Mouse (Mus musculus): Measurements from ENCODE around the gene Plagl2. TPM values are rescaled to one million over a fixed set of nuclear protein-coding genes. Genes with fewer than 3 reads are reported as not detected.

Gene Plagl2
- polyA plus RNA-seq, 1 experiment from 2014 or later, result 20.4 TPM

DNA sequence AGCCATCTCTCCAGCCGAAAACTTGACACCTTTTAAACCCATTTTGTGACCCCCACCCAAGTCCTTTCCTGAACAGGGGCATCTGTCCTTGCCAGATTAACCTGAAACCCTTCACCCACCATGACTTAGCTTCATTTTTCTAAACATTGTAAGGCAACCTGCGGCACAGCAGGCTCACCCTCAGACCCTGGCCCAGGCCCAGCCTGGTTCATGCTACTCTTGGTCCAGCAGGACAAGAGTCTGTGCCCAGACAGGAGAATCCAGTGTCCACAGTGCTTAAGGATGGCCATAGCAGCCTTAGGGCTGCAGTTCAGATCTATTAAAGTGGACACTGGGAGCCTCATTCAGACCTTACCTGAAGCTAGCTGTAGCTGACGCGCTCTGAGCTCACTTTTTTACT, 27.9 kb downstream of the Plagl2 start:
- 86% methylated on average over 4 of the region's 4 CpGs for WGBS
- no peak for ATAC-seq (ENCODE audit: low FRiP score, low read depth)

DNA sequence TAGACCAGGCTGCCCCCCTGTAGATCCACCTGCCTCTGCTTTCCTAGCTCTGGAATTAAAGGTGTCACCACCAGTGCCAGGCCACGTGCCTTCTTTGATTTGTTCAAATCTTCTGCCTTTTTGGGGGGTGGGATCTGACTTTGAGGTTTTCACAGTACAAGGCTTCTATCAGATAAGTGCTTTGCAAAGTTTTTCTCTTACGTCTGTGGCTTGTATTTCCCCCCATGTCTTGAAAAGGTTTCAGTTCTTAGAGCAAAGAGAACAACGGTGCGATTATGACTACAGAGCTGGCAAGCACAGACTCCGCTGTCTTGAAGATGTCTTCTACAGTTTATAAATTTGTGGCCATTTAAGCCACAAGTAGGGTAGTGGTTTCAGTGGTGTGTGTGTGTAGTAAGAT, 29.8 kb downstream of the Plagl2 start:
- no peaks in the 10 kb centered on the region for H3K9me3 ChIP-seq
- no peak overlapping the region for H3K9ac ChIP-seq (replicated peaks)
- ATAC-seq (ENCODE audit: low FRiP score, low read depth), result no peak
- WGBS, result 95% methylated on average over 5 of the region's 5 CpGs
- H3K27me3 ChIP-seq, result no peaks in the 10 kb centered on the region
- H3K36me3 ChIP-seq, result peaks cover 39% of the 10 kb centered on the region
- no peak overlapping the region for H3K4me2 ChIP-seq (replicated peaks)
- H3K4me1 ChIP-seq, result no peaks in the 10 kb centered on the region
- H3K27ac ChIP-seq (replicated peaks), result no peak overlapping the region
- no peak overlapping the region for H3K4me3 ChIP-seq

More for the DNA sequence above, 27.9 kb downstream of the Plagl2 start:
- H3K36me3 ChIP-seq, result peaks cover 21% of the 10 kb centered on the region
- H3K27me3 ChIP-seq, result no peaks in the 10 kb centered on the region
- no peaks in the 10 kb centered on the region for H3K4me1 ChIP-seq
- H3K4me2 ChIP-seq (replicated peaks), result no peak overlapping the region
- H3K4me3 ChIP-seq, result no peak overlapping the region
- no peak overlapping the region for H3K9ac ChIP-seq (replicated peaks)
- no peak overlapping the region for H3K27ac ChIP-seq (replicated peaks)
- H3K9me3 ChIP-seq, result no peaks in the 10 kb centered on the region

DNA sequence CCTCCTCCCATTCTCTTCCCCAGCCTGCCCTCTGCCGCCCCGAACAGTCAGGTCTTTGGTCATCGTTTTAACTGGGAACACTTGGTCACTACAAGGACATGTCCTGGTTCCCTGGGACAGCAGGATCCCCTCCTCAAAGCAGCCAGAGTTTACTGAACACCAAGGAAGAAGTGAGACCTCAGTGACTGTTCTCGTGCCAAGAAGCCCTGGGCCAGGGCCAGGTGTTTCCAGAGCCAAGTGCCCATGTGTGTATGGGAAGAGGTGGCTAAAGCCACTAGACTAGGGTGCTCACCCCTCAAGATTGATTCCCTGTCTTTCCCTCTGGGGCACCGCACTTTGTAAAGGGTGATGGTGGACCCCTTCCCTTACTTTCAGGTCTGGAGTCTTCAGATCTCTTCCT, 31.9 kb downstream of the Plagl2 start:
- no peak for ATAC-seq (ENCODE audit: low FRiP score, low read depth)
- Histone ChIP-seq H3K27ac (replicated peaks) (no peak overlapping the region), H3K27me3 (no peaks in the 10 kb centered on the region), H3K36me3 (peaks cover 60% of the 10 kb centered on the region), H3K9ac (replicated peaks) (no peak overlapping the region), H3K9me3 (no peaks in the 10 kb centered on the region), H3K4me2 (replicated peaks) (no peak overlapping the region), H3K4me3 (no peak overlapping the region), H3K4me1 (no peaks in the 10 kb centered on the region)
- 97% methylated on average over 5 of the region's 5 CpGs for WGBS

DNA sequence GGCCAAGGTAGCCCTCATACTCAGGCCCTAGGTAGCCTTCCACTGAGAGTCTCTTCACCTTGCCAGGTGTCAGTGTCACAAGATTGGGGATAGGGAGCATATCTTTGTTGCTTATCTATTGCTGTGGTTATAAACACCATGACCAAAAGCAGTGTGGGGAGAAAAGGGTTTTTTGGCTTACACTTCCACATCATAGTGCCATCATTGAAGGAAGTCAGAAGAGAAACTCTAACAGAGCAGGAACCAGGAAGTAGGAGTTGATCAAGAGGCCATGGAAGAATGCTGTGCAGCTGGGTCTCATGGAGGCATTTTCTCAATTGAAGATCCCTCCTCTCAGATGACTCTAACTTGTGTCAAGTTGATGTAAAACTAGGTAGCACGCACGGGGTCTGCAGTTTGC, 33.1 kb downstream of the Plagl2 start:
- Histone ChIP-seq H3K4me3 (no peak overlapping the region), H3K4me2 (replicated peaks) (no peak overlapping the region), H3K4me1 (no peaks in the 10 kb centered on the region), H3K36me3 (peaks cover 69% of the 10 kb centered on the region), H3K9me3 (no peaks in the 10 kb centered on the region), H3K27me3 (no peaks in the 10 kb centered on the region), H3K9ac (replicated peaks) (no peak overlapping the region), H3K27ac (replicated peaks) (no peak overlapping the region)
- ATAC-seq (ENCODE audit: low FRiP score, low read depth), result no peak
- WGBS, result 97% methylated on average over 2 of the region's 2 CpGs

DNA sequence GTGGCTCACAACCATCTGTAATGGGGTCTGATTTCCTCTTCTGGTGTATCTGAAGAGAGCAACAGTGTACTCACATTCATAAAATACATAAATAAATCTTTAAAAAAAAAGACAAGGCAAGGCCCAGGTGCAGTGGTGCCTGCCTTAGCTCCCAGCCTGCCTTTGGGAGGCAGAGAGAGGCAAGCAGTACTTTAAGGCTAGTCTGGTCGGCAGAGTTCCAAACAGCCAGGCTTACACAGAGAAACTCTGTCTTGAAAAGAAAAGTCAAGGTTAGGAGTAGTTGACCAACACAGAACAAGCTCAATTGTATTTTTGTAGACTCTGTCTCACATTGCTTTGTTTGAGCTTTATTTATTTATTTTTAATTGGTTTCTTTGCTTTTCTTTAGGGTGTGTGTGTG, 38.5 kb downstream of the Plagl2 start:
- Histone ChIP-seq H3K4me3 (no peak overlapping the region), H3K9me3 (no peaks in the 10 kb centered on the region), H3K4me1 (no peaks in the 10 kb centered on the region), H3K4me2 (replicated peaks) (no peak overlapping the region), H3K27ac (replicated peaks) (no peak overlapping the region), H3K9ac (replicated peaks) (no peak overlapping the region), H3K27me3 (no peaks in the 10 kb centered on the region), H3K36me3 (peaks cover 79% of the 10 kb centered on the region)
- no peak for ATAC-seq (ENCODE audit: low FRiP score, low read depth)
- 77% methylated on average over 1 of the region's 1 CpGs for WGBS

DNA sequence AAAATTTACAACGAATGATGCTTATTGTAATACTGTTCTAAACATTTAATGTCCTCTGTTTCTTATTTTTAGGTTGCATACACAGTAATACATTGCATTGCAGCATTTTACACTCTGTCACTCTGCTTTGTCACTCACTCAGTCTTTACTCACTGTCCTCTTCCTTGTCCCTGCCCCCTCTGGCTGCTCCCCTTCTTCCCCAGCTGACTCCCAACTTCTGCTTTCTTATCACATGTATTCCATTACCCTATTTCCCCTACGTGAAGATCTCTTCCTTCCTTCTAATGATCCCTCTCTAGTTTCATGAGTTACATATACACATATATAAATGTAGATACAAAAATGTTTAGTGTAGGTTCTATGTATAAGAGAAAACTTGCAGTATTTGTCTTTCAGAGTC, 42.1 kb downstream of the Plagl2 start:
- Histone ChIP-seq H3K36me3 (peaks cover 73% of the 10 kb centered on the region), H3K27me3 (no peaks in the 10 kb centered on the region), H3K4me3 (no peak overlapping the region), H3K4me2 (replicated peaks) (no peak overlapping the region), H3K9ac (replicated peaks) (no peak overlapping the region), H3K27ac (replicated peaks) (no peak overlapping the region), H3K4me1 (no peaks in the 10 kb centered on the region), H3K9me3 (no peaks in the 10 kb centered on the region)
- ATAC-seq (ENCODE audit: low FRiP score, low read depth), result no peak
- WGBS, result 94% methylated on average over 2 of the region's 2 CpGs

DNA sequence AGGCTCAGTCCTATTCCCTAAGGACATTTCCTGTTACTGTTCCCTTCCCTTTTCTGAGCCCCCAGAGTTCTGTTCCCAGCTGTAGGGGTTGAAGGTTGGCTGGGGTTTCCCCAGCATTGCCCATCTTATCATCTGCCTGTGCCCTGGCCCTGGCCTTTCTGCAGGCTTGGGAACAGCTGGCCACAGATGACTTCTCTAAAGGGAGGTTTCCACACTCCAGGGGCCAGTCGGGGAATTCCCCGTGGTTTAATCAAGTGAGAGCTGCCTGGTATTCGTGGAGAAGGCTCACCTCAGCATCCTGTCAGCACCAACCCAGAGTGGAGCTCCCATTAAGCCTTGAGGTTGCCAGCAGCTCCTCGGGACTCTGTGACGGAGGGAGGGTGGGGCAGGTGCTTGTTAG, 42.7 kb downstream of the Plagl2 start:
- ATAC-seq (ENCODE audit: low FRiP score, low read depth), result no peak
- Histone ChIP-seq H3K4me1 (no peaks in the 10 kb centered on the region), H3K4me3 (no peak overlapping the region), H3K27ac (replicated peaks) (no peak overlapping the region), H3K36me3 (peaks cover 69% of the 10 kb centered on the region), H3K9ac (replicated peaks) (no peak overlapping the region), H3K4me2 (replicated peaks) (no peak overlapping the region), H3K9me3 (no peaks in the 10 kb centered on the region), H3K27me3 (no peaks in the 10 kb centered on the region)
- WGBS, result 84% methylated on average over 5 of the region's 5 CpGs

DNA sequence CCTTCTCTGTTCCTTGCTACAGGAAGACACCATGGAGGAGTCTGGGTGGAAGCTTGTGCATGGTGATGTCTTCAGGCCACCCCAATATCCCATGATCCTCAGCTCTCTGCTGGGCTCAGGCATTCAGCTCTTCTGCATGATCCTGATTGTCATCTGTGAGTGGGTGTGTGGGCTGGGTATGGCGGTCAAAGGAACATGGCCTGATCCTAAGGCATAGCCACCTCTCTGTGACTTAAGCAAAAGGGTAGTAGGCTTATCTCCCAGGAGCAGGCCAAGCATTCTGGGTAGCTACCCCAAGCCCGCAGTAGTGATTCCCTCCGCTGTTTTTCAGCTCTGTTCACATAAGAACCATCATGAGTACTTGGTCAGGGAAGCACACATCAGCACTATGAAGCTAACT, 47.0 kb downstream of the Plagl2 start:
- Histone ChIP-seq H3K4me1 (no peaks in the 10 kb centered on the region), H3K9me3 (no peaks in the 10 kb centered on the region), H3K4me2 (replicated peaks) (no peak overlapping the region), H3K9ac (replicated peaks) (no peak overlapping the region), H3K36me3 (peaks cover 84% of the 10 kb centered on the region), H3K27ac (replicated peaks) (no peak overlapping the region), H3K4me3 (no peak overlapping the region), H3K27me3 (no peaks in the 10 kb centered on the region)
- no peak for ATAC-seq (ENCODE audit: low FRiP score, low read depth)
- WGBS, result 96% methylated on average over 3 of the region's 3 CpGs

DNA sequence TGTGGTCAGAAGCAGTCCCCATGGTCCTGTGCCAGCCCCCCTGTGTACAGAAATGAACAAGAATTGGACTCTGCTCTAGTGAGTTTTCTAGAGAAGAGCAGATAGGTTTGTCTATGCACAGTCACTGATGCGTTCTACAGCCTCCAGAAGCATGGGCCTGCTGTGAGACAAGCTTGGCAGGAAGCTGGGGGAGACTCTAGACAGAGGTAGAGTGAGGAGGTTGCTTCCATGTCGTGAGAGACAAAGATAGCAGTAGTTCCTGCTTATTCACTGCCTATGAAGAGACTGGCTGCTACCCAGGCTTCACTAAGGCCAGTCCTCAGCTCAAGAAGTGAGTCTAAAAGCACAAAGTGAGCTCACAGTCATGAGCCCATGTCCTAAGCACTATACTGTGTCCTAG, 50.0 kb downstream of the Plagl2 start:
- no peak overlapping the region for H3K9ac ChIP-seq (replicated peaks)
- ATAC-seq (ENCODE audit: low FRiP score, low read depth), result no peak

DNA sequence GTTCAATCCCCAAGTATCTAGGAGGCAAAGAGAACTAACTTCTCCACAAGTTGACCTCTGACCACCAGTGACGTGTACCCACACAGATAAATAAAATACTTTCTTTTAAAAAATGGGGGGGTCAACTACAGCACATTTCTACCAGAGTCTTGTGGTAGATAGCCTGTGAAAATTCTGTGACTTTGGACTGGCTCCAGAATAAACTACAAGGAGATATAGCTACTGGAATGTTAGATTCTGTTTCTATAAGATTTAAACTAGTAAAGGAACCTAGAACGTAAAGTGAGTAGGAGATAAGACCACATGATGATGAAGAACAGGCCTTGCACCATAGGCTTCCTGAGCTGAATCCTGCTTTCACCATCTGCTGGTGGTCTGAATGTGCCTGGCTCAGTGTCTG, 53.4 kb downstream of the Plagl2 start:
- H3K4me3 ChIP-seq, result no peak overlapping the region
- H3K9me3 ChIP-seq, result no peaks in the 10 kb centered on the region
- no peak for ATAC-seq (ENCODE audit: low FRiP score, low read depth)
- H3K4me1 ChIP-seq, result no peaks in the 10 kb centered on the region
- no peaks in the 10 kb centered on the region for H3K27me3 ChIP-seq
- H3K4me2 ChIP-seq (replicated peaks), result no peak overlapping the region
- H3K36me3 ChIP-seq, result peaks cover 96% of the 10 kb centered on the region
- H3K9ac ChIP-seq (replicated peaks), result no peak overlapping the region
- 93% methylated on average over 2 of the region's 2 CpGs for WGBS
- H3K27ac ChIP-seq (replicated peaks), result no peak overlapping the region

More for the DNA sequence above, 50.0 kb downstream of the Plagl2 start:
- no peak overlapping the region for H3K4me3 ChIP-seq
- H3K4me1 ChIP-seq, result no peaks in the 10 kb centered on the region
- H3K27me3 ChIP-seq, result no peaks in the 10 kb centered on the region
- H3K36me3 ChIP-seq, result peaks cover 90% of the 10 kb centered on the region
- 90% methylated on average over 2 of the region's 2 CpGs for WGBS
- no peak overlapping the region for H3K27ac ChIP-seq (replicated peaks)
- H3K4me2 ChIP-seq (replicated peaks), result no peak overlapping the region
- no peaks in the 10 kb centered on the region for H3K9me3 ChIP-seq

DNA sequence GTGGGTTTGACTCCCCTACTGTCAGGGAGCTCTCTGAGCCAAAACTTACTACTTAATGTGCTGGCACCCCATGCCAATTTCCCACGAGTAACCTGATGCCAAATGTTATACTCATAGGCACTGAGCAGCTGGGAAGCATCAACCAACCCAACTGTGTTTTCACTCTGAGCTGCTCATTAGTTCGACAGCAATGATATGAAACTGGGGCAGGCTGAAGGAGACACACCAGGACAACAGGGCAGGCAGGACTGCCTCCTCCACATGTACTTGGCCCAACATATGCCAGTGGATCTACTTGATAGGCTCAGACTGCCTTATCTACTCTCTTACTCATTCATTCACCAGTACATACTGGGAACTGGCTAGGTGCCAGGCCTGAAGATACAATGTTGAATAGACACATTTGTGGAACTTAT, 55.0 kb downstream of the Plagl2 start:
- Histone ChIP-seq H3K9ac (replicated peaks) (no peak overlapping the region), H3K27me3 (no peaks in the 10 kb centered on the region), H3K4me2 (replicated peaks) (no peak overlapping the region), H3K4me1 (no peaks in the 10 kb centered on the region), H3K9me3 (no peaks in the 10 kb centered on the region), H3K4me3 (no peak overlapping the region), H3K36me3 (peaks cover 91% of the 10 kb centered on the region), H3K27ac (replicated peaks) (no peak overlapping the region)
- WGBS, result 90% methylated on average over 2 of the region's 2 CpGs
- no peak for ATAC-seq (ENCODE audit: low FRiP score, low read depth)

DNA sequence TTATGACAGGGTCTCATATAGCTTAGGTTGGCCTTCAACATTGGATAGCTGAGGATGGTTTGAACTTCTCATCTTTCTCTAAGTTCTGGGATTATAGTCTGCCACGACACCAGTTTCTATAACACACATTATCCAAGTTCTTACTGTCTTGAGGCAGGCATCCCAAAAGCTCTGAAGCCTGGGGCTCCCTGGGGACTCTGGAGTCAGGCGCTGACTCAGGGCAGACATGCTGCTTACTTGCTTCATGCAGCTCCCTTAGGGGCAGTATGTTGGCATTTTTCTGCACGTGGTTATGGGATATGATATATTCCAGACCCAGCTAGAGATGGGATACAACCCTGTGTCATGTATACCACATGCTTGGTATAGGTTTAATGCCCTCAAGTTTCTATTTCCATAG, 61.3 kb downstream of the Plagl2 start:
- Histone ChIP-seq H3K9me3 (no peaks in the 10 kb centered on the region), H3K4me2 (replicated peaks) (no peak overlapping the region), H3K4me3 (no peak overlapping the region), H3K36me3 (peaks cover 45% of the 10 kb centered on the region), H3K4me1 (no peaks in the 10 kb centered on the region), H3K9ac (replicated peaks) (no peak overlapping the region), H3K27me3 (no peaks in the 10 kb centered on the region), H3K27ac (replicated peaks) (no peak overlapping the region)
- no peak for ATAC-seq (ENCODE audit: low FRiP score, low read depth)
- WGBS, result 86% methylated on average over 3 of the region's 3 CpGs

DNA sequence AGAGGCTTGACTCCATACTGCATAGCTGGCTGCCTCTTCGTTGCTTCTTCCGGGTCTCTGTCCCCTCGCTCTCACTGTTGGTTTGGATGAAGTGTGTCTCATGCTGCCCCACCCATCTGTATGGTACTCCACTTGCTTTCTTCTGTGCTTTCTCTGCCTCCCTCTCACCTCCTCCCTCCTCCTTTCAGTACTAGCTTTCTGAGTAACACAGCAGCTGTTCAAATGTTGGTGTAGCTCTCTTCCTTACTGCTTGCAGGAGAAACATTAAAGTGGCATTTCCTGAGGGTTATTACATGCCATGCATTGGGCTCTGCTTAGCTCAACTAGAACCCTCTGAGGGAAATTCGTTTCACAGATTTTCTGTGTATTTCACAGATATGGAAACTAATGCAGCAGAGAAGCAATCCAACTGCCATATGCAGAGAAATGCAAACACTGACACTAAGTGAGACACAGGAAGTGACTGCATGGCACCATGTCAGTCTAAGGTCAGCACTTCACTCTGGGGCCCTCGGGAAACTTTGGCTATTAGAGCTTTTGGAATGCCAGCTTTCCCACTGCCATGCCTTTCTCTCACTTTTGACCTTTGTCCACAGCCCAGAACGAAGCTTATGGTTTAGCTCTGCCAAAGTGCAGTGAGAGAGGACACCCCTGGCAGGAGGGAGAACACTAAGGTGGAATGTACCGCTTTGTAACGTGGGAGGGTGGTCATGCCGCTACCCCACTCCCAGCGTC, 61.9 kb downstream of the Plagl2 start:
- no peak overlapping the region for H3K9ac ChIP-seq (replicated peaks)
- H3K27ac ChIP-seq (replicated peaks), result no peak overlapping the region
- 86% methylated on average over 10 of the region's 10 CpGs for WGBS
- H3K4me1 ChIP-seq, result no peaks in the 10 kb centered on the region
- no peaks in the 10 kb centered on the region for H3K27me3 ChIP-seq
- H3K9me3 ChIP-seq, result no peaks in the 10 kb centered on the region
- peaks cover 42% of the 10 kb centered on the region for H3K36me3 ChIP-seq
- H3K4me2 ChIP-seq (replicated peaks), result no peak overlapping the region
- no peak overlapping the region for H3K4me3 ChIP-seq
- ATAC-seq (ENCODE audit: low FRiP score, low read depth), result no peak
